Mouse (Mus musculus): ENCODE measurements around the gene Zdhhc4. TPM values are rescaled to one million over a fixed set of nuclear protein-coding genes. Genes with fewer than 3 reads are reported as not detected.

The Zdhhc4 gene
- polyA plus RNA-seq, 1 experiment, result 50.3 TPM

- TF ChIP-seq GATA1 (IDR thresholded peaks at IDR 0.05; ENCODE audit: low read length), result no peak
Measured at GRCm38 (mm10) chr5:143269363-143270150, 59.5 kb downstream of the Zdhhc4 start, which contains the start of gene Zfp316. Gene Zfp316, minus strand, starts transcription at chr5:143270022.

- no peak for TF ChIP-seq GATA1 (IDR thresholded peaks at IDR 0.05; ENCODE audit: low read length)
Measured at GRCm38 (mm10) chr5:143268985-143269362, 60.1 kb downstream of the Zdhhc4 start.

GRCm38 (mm10) chr5:143266794-143267193, 62.3 kb downstream of the Zdhhc4 start:
- no peak for TF ChIP-seq GATA1 (IDR thresholded peaks at IDR 0.05; ENCODE audit: low read length)

Other genes with a start within 250 kb of the Zdhhc4 start
- gene Rnf216, start 216.3 kb downstream of the Zdhhc4 start, polyA plus RNA-seq (2012), result 32.3 and 33.4 TPM in 2 replicates
- not detected in 2 replicates for gene Olfr718-ps1, start 181.7 kb downstream of the Zdhhc4 start, polyA plus RNA-seq (2012)
- 3.8 and 6.4 TPM in 2 replicates for gene Rbak, start 148.5 kb downstream of the Zdhhc4 start, polyA plus RNA-seq (2012)
- not detected in 2 replicates for gene Spdye4b, start 148.2 kb downstream of the Zdhhc4 start, polyA plus RNA-seq (2012)
- not detected in 2 replicates for gene Spdye4a, start 102.4 kb downstream of the Zdhhc4 start, polyA plus RNA-seq (2012)
- gene Zfp12, start 94.1 kb downstream of the Zdhhc4 start, polyA plus RNA-seq (2012), result 4.2 and 4.5 TPM in 2 replicates
- gene Zfp316, start 59.2 kb downstream of the Zdhhc4 start, polyA plus RNA-seq (2012), result 8.8 and 11.0 TPM in 2 replicates
- 0.18 and 0.22 TPM in 2 replicates for gene Zfp853, start 35.6 kb downstream of the Zdhhc4 start, polyA plus RNA-seq (2012)
- gene E130309D02Rik, start 13.9 kb downstream of the Zdhhc4 start, polyA plus RNA-seq (2012), result 144 and 163 TPM in 2 replicates
- not detected in 2 replicates for gene Grid2ip, start 28.1 kb upstream of the Zdhhc4 start, polyA plus RNA-seq (2012)
- gene Kdelr2, start 74.6 kb upstream of the Zdhhc4 start, polyA plus RNA-seq (2012), result 70.5 and 91.3 TPM in 2 replicates
- gene Daglb, start 135.3 kb upstream of the Zdhhc4 start, polyA plus RNA-seq (2012), result 3.5 and 6.1 TPM in 2 replicates
- gene Rac1, start 198.8 kb upstream of the Zdhhc4 start, polyA plus RNA-seq (2012), result 108 and 155 TPM in 2 replicates